Mouse (Mus musculus) retina, postnatal 7 days (tissue): ENCODE measurements around the gene Pdzk1.

Experiments
- DNase-seq: peaks from one replicate; pipeline ENCODE4 v3.0.0-alpha.2; 2012; ENCODE audit warnings: low read depth, low spot score

The Pdzk1 gene

DNA sequence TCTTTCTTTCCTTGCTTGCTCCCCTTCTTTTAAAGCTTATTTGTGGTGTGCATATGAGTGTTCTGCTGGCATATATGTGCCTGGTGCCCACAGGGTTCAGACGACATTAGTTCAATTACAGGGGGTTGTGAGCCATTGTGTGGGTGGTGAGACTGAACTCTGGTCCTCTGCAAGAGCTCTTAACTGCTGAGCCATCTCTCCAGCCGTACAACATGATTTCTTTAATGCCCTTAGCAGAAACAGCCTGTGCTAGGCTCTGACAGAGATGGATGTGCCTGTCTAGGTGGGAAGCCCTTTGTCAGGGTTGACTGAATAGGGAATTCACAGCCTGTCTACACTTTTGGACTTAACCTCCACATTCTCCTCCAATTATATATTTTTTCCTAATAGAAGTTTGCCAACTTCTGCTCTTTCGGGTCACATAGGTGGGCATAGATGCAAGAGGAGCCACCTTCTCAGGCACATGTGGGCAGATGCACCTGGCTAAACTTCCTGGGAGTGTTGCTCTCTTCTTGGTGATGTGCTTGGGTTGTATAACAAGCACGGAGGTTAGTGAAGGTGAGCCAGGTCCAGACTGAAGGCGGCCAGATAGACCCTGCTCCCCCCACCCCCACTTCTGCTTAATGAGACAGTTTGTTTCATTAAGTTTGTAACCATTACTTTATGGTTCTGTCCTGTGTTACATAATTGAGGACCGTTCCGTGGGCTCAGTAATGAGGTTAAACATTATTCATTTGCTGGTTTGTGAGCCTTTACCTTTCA is 5.7 kb downstream of the Pdzk1 start:
- no peak for DNase-seq

DNA sequence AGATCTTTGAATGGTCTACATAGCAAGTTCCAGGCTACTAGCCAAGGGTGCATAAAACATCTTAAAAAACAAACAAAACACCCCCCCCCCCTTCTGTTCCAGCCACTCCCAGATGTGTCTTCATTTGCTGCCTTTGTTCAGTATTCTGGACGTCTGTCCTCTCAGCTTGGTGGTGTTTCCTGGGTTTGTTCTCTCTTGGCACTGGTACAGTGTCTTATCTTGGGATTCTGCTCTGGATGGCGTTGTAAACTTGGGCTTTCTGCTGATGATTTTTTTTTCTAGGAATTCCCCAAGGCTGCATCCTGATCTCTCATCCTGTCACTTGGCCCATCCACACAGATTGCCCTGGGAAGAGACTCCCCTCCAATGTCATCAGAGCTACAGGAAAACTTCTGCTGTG is 7.3 kb downstream of the Pdzk1 start:
- DNase-seq = no peak

DNA sequence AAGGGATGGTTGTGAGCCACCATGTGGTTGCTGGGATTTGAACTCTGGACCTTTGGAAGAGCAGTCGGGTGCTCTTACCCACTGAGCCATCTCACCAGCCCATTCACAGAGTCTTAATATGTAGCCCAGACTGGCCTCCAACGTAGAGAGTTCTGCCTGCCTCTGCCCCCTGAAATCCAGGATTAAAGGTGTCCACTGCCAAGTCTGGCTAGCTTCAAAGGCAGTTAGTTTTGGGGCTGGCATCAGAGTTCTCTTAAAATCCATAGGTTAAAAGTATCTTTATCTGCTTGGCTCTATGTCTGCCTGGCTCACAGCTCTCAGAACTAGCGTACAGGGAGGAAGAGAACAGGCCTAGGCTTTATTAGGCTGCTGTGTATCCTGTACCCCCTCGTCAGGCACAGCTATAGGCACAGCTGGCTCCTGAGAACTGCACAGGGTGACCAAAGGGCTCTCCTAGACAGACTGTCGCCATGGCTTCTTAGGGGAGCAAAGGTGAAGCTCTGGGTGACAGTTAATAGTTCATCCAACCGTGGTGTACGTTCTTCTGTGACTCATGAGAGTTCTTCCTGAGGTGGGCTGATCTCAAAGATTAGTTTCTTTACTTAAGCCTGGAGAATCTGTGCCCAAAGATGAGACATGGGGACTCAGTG is 10.0 kb downstream of the Pdzk1 start:
- no peak for DNase-seq

DNA sequence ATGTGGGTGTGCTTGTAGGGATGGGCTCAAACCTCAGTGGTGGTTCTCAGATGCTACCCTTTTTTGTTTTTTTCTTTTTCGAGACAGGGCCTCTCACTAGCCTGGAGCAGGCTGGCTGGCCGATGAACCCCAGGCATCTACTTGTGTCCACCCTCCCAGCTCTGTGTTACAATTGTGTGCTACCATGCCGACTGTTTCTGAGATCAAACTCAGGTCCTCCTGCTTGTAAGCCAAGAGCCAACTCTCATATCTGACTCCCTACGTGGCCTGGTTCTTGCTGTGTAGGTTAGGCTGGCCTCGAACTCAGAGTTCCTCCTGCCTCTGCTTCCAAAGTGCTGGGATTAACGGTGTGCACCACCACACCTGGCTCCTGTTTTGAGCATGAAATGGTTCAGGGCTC is 16.1 kb downstream of the Pdzk1 start:
- DNase-seq = no peak

DNA sequence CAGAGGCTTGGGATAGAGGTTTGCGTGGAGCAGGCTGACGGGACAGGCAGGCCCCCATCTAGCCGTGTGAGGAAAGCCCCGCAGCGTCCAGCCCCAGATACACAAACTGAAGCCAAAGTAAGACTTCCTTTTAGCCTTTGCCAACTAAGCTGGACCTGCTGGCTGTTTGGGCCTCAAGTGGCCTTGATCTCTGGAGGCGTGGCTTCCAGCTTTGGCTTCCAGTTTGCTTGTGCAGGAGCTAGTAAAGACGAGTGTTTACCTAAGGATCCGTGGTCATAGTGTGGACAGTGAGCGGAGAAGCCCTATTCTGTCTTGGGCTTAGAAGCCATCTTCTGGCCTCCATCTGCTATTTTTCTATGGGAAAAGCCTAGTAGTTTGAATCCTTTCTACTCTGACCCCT is 16.7 kb downstream of the Pdzk1 start:
- no peak for DNase-seq

DNA sequence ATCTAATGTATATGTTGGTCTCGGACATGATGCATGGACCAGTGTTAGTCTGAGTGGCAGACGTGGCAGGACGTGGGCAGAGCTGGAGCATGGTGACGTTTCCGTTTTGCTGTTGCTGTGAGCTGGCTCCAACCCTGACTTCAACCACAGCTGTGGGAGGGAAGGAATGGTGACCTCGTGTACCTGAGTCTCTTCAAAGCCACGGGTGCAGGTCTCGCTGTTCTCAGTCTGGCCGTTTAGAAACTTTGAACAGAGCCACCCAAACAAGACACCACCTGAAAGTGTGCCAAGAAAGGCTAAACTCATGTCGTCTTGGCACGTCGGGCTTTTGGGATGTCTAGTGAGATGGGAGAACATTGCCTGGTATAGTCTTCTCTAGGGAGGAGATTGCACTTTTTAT is 17.9 kb downstream of the Pdzk1 start:
- no peak for DNase-seq

DNA sequence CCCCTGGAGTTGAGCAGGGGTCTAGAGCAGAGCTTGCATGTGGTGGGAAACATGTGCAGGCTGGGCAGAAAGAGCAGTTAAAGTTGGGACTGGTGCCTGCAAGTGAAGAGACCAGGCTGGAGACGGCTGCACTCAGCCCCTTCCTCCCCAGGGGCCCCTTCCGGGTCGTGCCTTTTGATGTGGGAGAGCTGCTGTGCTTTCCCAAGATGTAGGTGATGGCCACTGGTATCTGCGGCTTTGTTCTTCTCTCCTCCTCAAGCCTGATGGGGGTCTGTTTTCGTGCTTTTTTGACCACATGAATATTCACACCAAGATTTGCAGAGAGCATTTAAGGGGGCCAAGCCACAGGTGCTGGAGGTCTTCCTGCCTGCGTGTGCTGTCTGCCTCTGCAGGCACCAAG is 18.6 kb downstream of the Pdzk1 start:
- no peak for DNase-seq

DNA sequence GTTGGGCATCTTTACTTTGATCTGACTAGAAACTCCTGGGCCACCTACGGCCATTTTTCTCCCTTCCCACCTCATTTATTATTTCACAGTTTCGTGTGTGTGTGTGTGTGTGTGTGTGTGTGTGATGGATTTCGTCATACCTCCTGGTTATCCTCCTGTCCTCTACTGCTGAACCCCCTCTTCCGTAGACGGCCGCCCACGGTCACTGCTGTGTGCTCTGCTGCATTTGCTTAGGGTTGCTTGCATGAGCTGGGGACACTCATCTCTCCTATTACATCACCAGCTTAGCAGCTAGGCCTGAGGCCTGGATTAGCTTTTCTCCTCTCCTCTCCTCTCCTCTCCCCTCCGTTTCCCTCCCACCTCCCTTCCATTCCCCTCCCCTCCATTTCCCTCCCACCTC is 19.4 kb downstream of the Pdzk1 start:
- no peak for DNase-seq

DNA sequence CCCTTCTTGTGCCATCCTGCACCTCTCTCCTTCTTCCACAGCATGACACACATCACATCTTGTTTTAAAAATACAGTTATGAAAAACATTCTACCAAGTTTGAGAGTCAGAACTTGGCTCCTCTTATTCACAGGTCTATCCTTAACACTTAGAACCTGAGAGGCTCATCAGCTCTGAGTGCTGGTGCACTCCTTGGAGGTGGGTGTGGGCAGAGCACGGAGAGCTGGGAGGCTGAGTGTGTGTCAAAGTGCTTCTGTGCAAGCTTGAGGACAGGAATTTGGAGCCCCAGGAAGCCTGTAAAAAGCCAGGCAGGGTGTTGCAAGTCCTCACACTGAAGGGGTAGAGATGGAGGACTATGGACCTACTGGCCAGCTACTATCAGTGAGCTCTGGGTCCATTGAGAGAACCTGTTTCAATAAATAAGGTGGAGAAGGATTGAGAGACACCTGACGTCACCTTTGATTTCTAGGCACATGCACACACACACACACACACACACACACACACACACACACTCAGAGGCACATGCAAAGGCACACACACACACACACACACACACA is 20.2 kb downstream of the Pdzk1 start:
- no peak for DNase-seq

DNA sequence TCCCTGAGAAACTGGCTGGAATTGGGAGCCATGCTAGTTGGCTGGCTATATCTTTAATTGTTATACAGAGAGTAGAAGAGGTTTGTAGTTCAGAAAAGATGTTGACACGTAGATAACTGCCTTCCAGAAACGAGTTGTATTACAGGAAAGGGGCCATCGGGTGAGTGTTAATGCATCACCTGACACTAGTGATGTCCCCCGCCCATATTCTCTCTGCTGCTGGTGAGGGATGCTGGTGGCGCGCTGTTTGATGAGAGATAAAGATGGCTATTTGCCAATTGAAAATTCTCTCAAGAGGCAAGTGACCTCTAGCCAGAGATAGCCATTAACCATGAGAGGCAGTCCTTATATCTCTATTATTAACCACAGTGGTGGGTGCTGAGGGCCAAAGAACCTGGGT is 23.5 kb downstream of the Pdzk1 start:
- no peak for DNase-seq

DNA sequence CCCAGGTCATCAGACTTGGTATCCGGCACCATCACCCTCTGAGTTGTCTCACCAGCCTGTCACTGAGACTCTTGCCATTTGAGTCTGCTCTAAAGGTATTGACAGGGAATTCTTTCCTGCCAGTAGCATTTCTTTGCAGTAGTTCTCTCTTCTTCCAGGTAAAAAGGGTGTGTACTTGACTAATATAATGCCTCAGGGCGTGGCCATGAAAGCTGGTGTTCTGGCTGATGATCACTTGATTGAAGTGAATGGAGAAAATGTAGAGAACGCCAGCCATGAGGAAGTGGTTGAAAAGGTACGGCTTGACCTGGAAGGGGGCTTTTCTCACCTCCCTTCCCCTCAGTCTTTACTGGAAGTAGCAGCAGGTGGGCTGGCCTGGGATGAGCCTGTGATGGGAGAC is 25.3 kb downstream of the Pdzk1 start:
- no peak for DNase-seq

DNA sequence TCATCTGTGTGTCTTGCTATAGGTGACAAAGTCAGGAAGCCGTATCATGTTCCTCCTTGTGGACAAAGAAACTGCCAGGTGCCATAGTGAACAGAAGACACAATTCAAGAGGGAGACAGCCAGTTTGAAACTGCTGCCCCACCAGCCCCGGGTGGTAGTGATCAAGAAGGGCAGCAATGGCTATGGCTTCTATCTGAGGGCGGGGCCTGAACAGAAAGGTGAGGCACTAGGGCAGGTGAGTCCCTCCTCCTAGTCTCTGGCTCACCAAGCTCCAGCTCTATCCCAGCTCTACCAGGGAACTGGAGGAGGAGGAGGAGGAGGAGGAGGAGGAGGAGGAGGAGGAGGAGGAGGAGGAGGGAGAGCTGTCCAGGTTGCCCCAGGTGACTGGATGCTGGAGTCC is 26.7 kb downstream of the Pdzk1 start:
- no peak for DNase-seq

DNA sequence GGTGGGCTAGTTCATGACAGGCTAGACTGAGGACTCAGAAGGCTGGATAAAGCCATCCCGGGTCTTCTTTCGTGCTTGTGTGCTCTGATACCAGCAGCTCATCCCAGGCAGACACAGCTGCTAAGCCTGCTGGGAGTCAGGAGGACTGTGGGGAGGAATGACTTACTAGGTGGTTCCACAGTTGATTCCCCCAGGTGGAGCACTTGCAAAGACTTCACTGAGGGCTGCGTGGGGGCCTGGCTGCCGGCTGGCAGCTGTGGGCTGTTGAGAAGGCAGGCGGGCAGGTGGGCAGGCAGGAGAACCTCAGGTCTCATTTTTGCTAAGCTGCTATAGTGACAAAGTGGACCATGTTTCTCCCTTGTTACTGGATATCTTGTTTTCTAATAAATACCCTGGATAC is 31.4 kb downstream of the Pdzk1 start:
- DNase-seq = no peak

DNA sequence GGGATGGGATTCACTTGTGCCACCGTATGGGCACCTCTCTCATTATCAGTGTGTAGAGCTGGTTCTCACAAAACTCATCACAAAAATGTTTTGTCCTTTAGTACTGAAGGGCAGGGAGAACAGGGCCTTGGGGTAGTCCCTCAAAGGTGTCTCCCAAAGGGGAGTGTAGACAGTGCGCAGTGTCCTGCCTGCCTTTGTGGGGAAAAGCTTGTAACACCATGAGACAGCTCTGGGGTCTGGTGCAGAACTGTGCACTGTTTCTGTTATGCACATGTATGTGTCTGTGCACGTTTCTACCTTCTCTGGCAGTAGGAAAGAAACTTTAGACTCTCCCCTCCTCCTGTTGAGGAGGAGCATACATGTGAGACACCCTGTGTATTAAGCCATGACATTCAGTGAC is 38.8 kb downstream of the Pdzk1 start:
- DNase-seq = no peak

DNA sequence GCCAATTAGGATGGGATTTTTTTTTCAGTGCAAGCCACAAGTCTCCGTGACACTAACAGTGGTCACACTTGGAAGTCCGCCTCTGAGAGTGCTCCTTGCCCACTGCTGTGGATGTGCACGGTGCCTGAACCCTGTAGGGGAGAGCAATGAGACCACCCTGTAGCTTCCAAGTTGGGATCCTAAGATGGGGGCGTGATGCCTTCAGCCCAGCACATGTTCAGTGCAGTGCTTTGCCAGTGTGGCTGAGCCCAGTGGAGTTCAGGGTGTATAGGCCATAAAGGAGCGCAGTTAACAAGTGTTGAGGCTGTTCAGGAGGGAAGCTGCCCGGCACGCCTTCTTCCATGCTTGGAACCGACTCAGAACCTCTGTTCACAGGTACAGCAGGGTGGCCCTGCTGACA is 39.5 kb downstream of the Pdzk1 start:
- DNase-seq = no peak

DNA sequence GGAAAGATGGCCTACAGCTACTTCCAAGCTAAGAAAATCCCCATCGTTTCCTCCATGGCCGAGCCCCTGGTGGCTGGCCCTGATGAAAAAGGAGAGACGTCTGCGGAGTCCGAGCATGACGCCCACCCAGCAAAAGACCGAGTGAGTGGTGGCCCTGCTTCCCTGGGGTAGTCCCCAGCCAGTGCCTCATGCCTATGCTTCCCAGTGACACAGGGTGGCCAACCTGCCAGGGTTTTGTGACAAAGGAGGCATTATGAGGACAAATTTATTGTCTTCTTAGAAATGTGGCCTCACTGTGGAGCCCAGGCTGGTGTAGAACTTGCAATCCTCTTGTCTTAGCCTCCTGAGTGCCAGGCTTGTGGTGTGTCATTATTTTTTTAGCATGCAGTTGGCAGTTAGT is 40.0 kb downstream of the Pdzk1 start:
- DNase-seq = no peak

DNA sequence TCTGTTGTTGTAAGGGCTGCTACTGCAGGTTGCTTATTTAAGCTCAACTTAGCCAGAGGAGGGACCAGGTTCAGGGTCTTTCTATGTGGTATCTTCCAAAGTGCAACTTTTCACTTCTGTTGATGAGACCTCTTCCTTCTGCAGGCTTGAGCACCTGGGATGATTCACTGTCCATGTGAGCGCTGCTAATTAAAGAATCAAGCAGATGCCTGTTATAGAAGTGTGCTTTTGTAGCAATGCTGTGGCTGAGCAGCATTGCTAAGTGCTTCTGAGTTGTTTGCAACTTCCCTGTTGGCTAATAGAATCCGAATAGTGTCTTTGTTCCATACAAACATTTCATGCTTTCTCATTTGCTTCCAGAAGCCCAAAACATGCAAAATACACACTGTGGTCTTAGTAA is 41.2 kb downstream of the Pdzk1 start:
- DNase-seq = no peak

DNA sequence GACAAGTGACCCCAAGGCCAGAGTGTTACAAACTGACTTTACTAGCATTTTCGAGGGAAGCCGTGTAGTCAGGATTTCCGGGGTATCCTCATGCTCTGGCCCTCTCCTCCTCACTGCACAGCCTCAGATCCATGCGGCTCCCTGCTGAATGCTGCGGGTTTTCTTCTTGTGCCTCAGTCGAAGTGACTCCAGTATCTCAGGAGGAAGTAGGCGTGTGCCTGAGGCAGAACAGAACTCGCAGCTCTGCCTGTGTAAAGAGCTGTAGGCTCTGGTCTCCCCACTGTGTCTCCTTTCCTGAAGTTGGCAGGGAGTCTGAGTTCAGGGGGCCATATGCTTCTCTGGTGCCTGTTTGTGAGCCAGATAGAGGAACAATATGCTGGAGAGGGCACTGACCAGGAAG is 42.0 kb downstream of the Pdzk1 start:
- no peak for DNase-seq

DNA sequence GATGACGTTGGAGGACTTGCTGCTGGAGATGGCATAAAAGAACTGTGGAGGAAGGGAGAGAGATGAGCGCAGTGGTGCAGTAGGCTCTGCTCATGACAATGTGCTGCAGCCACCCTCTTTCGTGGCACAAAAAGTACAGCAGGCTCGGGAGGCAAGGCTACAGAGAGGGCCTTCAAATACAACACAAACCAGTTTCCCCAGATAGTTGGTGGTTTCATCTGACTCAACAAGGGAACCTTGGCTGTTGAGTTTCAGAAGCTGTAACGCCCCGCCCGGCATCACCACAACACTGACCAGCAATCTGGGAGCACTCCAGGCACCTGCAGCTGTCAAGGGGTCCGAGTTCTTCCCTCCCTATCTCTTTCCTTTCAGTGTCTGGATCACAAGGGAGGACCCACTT is 43.4 kb downstream of the Pdzk1 start:
- DNase-seq = no peak

DNA sequence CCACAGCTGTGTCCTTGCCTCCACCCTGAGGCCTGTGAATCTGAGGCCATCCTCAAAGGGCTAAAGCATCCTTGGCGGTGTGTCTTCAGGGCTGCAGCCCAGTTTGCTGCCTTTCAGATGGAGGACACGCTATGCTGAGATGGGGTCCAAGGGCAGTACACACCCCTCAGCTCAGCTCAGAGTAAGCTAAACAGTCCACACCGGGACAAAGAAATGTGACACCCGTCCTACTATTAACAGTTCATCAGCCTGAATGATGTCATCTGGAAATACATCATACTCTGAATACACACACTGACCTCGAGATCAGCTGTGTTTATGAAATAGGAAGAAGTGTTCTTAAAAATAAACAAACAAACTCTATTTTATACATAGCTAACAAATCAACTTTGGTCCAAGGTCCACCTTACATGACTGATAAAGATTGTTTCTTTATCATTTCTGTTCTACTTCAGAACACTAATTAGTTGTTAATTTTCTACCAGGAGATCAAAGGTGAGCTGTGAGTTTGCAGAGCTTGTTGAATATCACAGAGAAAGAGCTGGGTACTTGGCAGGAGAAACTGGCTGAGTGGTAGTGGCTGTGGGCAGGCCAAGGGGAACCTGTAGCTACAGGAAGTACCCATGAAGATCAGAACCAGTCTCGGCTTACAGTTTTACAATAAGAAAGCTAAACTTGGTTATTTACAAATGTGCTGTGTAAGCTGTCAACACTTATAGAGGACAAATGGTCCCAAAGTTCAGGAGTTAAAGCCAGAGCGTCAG is 45.9 kb downstream of the Pdzk1 start:
- DNase-seq = no peak

DNA sequence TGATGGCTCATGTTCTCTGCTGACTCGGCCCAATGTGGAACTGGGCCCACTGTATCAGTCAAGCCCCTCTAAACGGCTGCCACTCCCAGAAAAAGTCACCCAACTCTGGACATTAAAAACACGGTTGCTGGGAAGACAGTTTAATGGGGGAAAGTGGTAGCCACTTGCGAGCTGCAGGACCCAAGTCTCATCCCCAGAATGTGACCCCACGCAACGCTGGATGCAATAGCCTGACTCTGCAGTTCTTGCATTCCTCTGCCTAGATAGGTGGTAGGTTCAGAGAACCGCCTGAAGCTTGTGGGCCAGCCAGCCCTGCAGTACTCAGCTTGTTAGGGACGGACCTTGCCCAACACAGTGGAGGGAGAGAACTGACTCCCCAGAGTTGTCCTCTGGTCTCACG is 50.5 kb downstream of the Pdzk1 start:
- DNase-seq = no peak

DNA sequence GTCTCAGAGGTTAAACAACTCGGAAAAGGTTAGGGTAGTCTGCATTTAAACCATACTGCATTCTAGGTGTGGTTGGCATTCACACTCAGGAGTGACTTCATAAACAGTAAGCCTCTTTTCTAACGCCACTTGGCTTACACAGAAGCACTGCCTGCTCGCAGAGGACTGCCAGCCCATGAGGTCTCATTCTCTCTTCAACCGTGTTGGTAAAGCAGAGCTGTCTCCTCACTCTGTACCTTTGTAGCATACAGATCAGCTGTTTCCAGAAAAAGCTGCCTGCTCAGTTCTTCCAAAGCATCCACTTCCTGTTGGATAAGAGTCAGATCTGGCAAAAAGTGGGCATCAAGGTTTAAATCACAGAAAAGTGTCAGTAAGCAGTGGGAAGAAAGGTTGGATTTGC is 51.3 kb downstream of the Pdzk1 start:
- DNase-seq = no peak

DNA sequence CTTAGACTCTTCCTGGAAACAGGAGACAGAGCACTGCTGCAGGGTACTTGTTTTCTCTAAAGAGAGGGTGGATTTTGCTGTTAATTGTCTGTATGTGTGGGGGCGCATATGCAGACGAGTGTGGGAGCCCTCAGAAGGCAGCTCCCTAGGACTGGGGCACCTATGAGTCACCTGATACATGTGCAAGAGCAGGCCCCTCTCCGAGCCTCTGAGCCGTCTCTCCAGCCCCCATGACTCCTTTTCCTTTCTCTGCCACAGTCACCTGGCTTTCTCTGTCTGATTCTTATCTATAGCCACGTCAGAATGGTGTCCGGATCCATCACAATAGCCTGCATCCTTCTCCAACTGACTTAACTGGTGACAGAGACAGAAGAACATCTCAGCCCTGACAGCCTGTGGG is 52.5 kb downstream of the Pdzk1 start:
- no peak for DNase-seq
